Mouse (Mus musculus) T-helper 17 cell (primary cell): ENCODE results near the gene March4.

Experiments
- in situ Hi-C, 2 experiments: fragments of 300-600 bp; cut with MboI, MseI; formaldehyde crosslinking; loops; 1 replicate in 1 of 2; 2 replicates in 1 of 2; pipeline ENCODE4 v1.15.1; 2025; ENCODE audit warnings: high pct_unique_total_duplicates in 2 of 2

Gene March4

GRCm38 (mm10) chr1:72532926-72533325 lies 3.8 kb downstream of the March4 start:
- in situ Hi-C loops: no loop called here

DNA sequence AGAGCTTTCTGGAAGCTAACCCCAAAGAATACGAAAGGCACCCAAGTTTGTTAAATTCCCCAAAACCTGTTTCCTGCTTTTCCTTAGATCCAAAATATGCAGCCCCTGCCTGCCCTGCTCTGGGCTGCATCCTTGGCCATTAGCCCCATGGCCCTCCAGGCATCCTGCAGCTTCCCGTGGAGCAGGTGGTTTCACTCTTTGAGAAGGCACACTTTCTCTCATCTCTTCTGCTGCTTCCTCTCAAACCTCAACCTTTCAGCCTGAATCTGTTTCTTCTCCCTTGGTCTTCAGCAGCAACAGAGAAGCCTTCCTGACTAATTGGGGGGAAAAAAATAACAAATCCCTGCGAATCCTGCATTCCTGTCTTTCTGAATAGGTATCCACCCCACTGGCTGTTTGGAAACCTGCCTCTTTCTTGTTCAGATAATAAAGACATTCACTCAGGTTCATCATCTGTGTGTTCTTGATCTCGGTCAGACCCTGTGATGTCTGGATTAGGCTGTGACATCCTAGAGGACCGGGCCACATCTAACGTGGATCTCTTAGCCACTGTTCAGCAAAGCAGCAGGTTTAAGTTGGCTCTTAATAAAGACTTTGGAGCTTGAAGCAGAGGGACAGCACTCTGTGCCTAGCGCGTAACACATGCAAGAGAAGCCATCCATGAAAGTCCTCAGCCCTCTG lies 6.1 kb downstream of the March4 start:
- in situ Hi-C loops: no loop called here

DNA sequence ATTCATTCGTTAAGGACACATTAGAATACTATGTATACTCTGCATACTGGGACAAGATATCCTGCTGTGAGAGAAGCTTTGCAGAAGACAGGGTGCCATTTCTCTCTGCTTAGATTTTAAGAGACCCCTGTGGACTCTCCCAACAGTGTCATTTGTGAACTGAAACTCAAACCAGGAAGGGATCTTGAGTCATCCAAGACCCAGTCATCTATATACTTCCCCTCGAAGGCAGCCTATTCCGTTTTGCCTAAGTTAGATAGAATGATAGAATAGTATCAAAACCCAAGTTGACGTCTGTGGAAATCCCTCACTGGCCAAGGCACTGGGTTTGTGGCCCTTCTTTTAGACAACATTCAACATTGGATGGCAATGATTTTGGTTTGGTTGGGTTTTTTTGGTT lies 7.5 kb downstream of the March4 start:
- in situ Hi-C loops: no loop called here

DNA sequence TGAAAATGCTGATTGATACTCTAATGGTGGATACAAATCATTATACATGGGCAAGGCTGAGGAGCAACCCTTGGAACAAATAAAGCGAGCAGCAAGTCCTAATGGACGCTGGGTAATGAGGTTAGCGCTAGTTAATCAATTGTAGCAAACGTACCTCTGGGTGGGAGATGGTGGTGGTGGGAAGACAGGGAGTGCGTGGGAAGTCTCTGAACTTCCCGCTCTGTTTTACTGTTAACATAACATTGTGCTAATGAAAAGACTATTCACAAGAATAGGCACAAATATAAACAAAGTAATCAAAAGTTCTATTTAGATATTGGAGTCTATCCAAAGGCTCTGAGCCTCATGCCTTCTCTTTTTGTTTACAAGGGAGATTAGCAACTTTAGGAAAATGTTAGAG lies 13.1 kb downstream of the March4 start:
- in situ Hi-C loops: no loop called here

DNA sequence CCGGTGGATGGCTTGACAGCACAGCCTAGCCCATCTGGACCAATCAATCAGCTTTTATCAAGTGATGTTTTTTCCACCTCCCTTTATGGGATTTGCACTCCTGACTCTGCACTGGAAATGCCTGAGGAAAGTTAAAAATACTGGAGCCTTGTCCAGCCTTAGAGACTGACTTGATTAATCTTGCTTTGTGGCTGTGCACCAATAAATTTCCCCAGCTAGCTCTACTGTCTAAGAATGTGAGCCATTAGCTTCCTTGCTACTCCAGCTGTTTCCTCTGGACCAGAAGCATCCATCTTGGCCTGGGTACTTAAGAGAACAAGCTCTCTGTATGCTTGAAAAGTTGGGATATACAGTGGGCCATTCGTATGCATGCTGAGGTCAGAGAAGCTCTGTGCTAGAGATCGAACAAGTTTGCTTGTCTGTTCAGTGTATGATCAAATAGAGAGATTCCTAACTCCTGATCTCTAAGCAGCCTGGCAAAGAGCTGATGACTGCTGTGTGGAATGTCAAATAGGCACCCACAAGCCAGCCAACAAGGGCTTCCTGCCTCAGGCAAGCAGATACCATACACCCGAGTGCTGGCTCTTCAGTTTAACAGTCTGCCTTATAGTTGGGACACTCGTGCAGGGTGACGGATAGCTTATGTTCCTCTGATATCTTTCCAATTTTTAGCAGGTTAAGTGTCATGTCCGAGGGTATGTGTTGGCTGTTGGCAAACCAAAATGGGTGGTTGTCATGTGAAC lies 25.8 kb downstream of the March4 start:
- in situ Hi-C loops: no loop called here

- in situ Hi-C loops: no loop called here
Measured at GRCm38 (mm10) chr1:72509551-72509950, 27.2 kb downstream of the March4 start.

DNA sequence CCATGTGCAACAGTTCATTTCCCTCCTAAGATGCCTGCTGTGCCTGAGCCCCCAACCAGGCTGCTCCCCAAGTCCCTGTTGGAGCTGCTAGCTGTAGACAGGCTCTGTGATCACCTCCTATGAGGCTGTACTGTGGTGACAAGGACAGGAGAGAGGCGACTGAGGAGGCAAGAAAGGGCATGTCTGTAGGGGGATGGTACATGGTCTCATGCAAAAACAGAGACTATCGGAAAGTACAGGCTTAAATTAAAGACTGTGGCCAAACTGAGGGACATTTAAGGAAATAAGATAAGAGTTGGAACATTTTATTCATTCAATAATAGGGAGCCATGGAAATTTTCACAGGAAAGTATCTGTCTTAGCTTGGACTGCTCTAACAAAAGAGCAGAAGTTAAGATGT lies 29.1 kb downstream of the March4 start:
- in situ Hi-C loops: no loop called here

DNA sequence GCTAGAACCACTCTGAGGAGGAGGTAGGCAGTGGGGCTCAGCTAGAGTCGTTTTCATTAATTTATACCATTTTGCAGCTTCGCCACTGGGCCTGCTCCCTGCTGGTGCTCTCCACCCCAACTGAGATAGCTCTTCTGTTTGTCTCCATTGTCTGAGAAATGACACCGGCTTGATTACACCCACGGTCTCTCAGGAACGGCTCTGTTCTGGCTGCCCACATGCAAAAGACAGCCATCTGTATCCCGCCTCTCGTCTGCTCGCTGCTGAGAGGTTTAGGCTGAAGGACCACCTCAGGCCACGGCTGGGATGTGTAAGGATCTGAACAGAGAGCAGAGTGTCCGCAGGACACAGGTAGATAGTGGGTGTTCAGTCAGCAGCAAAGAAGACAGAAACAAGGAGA lies 30.5 kb downstream of the March4 start:
- in situ Hi-C loops: no loop called here

DNA sequence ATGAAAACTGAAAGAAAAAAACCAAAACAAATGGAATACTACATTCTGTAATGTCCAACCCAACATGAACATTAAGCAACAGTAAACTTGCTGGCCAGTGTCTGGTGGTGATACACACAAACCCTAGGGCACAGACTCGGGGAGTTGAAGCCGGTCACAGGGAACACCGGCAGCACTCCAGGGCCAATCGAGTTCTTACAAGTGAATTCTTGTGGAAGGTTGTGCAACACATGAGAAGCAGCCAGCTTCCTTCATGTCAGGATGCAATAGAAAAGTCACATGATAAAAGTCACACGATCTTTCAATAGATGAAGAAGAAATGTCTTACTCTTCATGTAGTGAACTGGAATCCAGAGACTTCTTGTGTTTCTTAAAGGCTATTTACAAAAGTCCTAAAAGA lies 39.1 kb downstream of the March4 start:
- in situ Hi-C loops: no loop called here

GRCm38 (mm10) chr1:72493454-72493853 lies 43.3 kb downstream of the March4 start:
- in situ Hi-C loops: no loop called here

DNA sequence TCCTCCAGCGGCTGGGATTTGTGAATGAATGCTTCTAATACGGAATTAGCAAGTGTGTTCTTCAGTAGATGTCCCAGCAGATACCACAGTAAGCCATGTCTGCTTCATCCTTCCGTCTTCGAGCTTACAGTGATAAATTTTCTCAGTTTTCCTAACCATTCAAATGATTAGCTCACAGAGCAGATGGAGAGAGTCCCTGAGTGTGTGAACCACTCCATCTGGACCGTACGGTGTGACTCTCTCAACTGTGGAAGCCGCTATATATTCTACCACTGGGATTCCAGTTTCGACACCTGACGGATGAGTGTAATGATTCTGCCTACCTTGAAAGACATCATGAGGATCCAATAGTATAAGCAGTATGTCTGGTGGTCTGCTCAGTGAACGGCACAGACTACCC lies 44.1 kb downstream of the March4 start:
- in situ Hi-C loops: no loop called here

- in situ Hi-C loops: no loop called here
Measured at GRCm38 (mm10) chr1:72491307-72491706, 45.4 kb downstream of the March4 start.

- in situ Hi-C loops: no loop called here
Measured at GRCm38 (mm10) chr1:72490801-72491200, 45.9 kb downstream of the March4 start.

DNA sequence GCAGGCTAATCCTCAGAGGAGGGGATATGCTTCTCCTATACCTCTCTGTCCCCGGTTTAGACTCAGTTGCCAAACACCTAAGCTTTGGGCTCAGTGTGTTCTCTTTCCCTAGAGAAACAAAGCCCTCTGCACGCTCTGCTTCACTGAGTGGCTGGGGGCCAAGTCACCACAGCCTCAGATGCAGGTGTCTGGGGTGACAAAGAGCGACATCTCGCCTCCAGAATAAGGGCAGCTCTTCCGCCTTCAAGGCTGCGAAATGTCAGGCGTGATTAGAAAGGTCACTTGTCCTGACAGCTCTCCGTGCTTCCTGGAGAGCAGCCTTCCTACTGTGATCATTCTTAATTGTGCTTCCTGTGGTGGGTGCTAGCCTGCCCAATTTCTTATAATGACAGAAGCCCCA lies 46.5 kb downstream of the March4 start:
- in situ Hi-C loops: no loop called here

DNA sequence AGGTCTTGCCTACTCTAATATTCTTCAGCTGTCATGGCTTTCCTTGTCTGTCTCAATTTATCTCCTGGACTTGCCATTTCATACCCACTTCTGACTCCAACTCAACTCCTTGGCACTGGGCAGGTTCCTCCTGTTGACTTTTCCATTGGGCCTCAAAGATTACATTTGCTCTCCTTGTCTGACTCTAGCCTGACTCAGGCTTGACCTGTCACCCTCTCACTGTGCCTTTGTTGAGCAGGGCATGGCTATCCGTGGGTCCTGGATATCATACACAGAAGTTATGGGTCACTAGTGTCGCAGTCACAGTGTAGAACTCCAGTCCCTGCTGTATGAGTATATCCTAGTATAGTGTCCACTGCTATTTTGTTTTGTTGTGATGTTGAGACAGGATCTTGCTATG lies 60.1 kb downstream of the March4 start:
- in situ Hi-C loops: no loop called here

DNA sequence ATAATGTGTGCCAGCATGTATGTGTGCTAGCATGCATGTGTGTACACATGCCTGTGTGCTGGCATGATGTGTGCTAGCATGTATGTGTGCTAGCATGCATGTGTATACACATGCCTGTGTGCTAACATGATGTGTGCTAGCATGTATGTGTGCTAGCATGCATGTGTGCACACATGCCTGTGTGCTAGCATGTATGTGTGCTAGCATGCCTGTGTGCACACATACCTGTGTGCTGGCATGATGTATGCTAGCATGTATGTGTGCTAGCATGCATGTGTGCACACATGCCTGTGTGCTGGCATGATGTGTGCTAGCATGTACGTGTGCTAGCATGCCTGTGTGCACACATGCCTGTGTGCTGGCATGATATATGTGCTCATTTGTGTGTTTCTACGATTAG lies 67.7 kb downstream of the March4 start:
- in situ Hi-C loops: loop anchor here in 1 of 2 experiments (10.0 kb wide), 1 partner anchor 916 kb away; no protein-coding TSS in a partner anchor

DNA sequence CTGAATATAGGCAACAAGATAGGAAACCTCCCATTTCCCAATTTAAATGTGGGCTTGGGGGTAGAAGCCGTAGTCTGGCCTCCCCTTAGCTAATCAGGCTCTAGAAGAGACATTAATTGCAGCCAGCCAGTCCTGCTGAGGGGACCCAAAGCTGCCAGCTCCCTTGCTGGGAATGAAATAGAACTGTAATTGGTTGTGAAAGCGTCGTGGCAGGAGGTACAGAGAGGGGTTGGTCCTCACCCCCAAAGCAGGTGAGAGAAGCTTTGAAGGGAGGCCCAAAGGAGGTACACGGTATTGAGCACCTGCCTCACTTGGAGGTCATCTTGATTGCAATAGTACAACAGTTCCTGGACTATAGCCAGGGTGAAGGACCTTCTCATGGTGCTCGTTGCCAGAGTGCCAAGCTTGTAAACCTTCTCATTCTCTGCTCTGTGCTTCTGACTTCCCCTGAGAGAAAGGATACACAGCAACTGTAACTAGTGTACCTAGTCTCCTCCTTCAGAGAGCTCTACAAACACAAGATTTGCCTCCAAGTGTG lies 68.2 kb downstream of the March4 start:
- in situ Hi-C loops: loop anchor here in 1 of 2 experiments (10.0 kb wide), 1 partner anchor 916 kb away; no protein-coding TSS in a partner anchor

- in situ Hi-C loops: loop anchor here in 1 of 2 experiments (10.0 kb wide), 1 partner anchor 920 kb away; no protein-coding TSS in a partner anchor
Measured at GRCm38 (mm10) chr1:72464926-72465583, 71.7 kb downstream of the March4 start.

DNA sequence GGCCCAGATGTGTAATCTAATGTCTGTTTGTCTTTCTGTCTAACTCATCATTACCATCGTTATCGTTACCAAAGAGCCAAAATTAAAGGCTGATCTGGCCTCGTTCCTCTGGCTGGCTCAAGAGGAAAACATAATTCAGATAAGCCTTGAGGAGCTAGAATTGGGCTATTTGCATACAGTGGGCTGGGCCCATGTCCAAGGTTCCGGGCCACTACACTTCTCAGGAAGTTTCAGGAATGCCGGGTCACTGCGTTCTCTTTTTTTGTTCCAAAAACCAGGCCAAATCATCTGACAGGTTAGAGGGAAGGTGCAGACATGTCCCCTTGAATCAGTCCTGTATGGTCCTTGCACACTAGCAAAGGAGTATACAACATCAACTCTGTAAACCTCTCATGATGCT lies 74.2 kb downstream of the March4 start:
- in situ Hi-C loops: loop anchor here in 1 of 2 experiments (10.0 kb wide), 1 partner anchor 922 kb away; no protein-coding TSS in a partner anchor

DNA sequence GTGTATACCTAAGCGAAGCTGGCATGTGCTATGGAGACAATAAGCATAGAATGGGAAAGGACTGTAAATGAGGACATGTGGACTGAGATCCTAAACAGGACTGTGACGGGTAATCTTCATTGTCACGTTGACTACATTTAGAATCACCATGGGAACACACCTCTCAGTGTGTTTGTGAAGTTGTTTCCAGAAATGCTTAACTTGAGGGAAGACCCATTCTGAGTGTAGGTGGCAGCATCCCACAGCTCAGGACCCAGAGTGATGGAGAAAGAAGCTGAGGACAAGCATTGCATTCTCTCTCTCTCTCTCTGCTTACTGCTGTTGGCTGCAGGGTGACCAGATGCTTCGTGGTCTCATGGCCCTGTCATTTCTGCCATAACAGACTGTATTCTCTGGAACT lies 79.1 kb downstream of the March4 start:
- in situ Hi-C loops: loop anchor here in 1 of 2 experiments (10.0 kb wide), 1 partner anchor 207 kb away; no protein-coding TSS in a partner anchor

GRCm38 (mm10) chr1:72455923-72456322 lies 80.8 kb downstream of the March4 start:
- in situ Hi-C loops: loop anchor here in 1 of 2 experiments (10.0 kb wide), 1 partner anchor 209 kb away; no protein-coding TSS in a partner anchor

- in situ Hi-C loops: loop anchor here in 1 of 2 experiments (10.0 kb wide), 1 partner anchor 210 kb away; no protein-coding TSS in a partner anchor
Measured at GRCm38 (mm10) chr1:72454733-72455201, 82.0 kb downstream of the March4 start.
